Mouse (Mus musculus): ENCODE data around the gene Atp1a1. TPM values are rescaled to one million over a fixed set of nuclear protein-coding genes. Genes with fewer than 3 reads are reported as not detected.

Atp1a1 gene
- polyA plus RNA-seq, 1 experiment from 2014 or later: 121 TPM

- no peaks in the 10 kb centered on the region for H3K4me1 ChIP-seq (replicated peaks; ENCODE audit: control insufficient read depth, insufficient read depth, low read length)
- no peak overlapping the region for H3K4me3 ChIP-seq (ENCODE audit: low read depth, low read length)
- no peak overlapping the region for H3K27ac ChIP-seq (ENCODE audit: low read depth, low read length)
- no peak overlapping the region for H3K9ac ChIP-seq (ENCODE audit: low read length)
- 81% methylated on average over 4 of the region's 4 CpGs for WGBS
- H3K4me2 ChIP-seq (ENCODE audit: low read depth, low read length, severe bottlenecking): no peak overlapping the region
- no peaks in the 10 kb centered on the region for H3K27me3 ChIP-seq (ENCODE audit: control insufficient read depth, insufficient read depth, low read length)
- no peak for DNase-seq (ENCODE audit: low spot score)
- H3K9me3 ChIP-seq (ENCODE audit: control insufficient read depth, low read length): no peaks in the 10 kb centered on the region
- ATAC-seq (replicated peaks; ENCODE audit: low FRiP score): no peak
- no peaks in the 10 kb centered on the region for H3K36me3 ChIP-seq (ENCODE audit: control insufficient read depth, insufficient read depth, low read length)
Observed at GRCm38 (mm10) chr3:101540568-101540967, 63.9 kb downstream of the Atp1a1 start.

- DNase-seq (ENCODE audit: low spot score) (no peak), ATAC-seq (replicated peaks; ENCODE audit: low FRiP score) (no peak)
- no peaks in the 10 kb centered on the region for H3K9me3 ChIP-seq (ENCODE audit: control insufficient read depth, low read length)
- 90% methylated on average over 7 of the region's 7 CpGs for WGBS
- no peak overlapping the region for H3K9ac ChIP-seq (ENCODE audit: low read length)
- H3K4me1 ChIP-seq (replicated peaks; ENCODE audit: control insufficient read depth, insufficient read depth, low read length): no peaks in the 10 kb centered on the region
- no peak overlapping the region for H3K27ac ChIP-seq (ENCODE audit: low read depth, low read length)
- no peaks in the 10 kb centered on the region for H3K27me3 ChIP-seq (ENCODE audit: control insufficient read depth, insufficient read depth, low read length)
- H3K36me3 ChIP-seq (ENCODE audit: control insufficient read depth, insufficient read depth, low read length): no peaks in the 10 kb centered on the region
- H3K4me3 ChIP-seq (ENCODE audit: low read depth, low read length): no peak overlapping the region
- H3K4me2 ChIP-seq (ENCODE audit: low read depth, low read length, severe bottlenecking): no peak overlapping the region
Observed at GRCm38 (mm10) chr3:101536322-101536721, 68.2 kb downstream of the Atp1a1 start.

GRCm38 (mm10) chr3:101534311-101534710 is 70.2 kb downstream of the Atp1a1 start:
- Histone ChIP-seq H3K27ac (ENCODE audit: low read depth, low read length) (no peak overlapping the region), H3K9me3 (ENCODE audit: control insufficient read depth, low read length) (no peaks in the 10 kb centered on the region), H3K4me3 (ENCODE audit: low read depth, low read length) (no peak overlapping the region), H3K9ac (ENCODE audit: low read length) (no peak overlapping the region), H3K27me3 (ENCODE audit: control insufficient read depth, insufficient read depth, low read length) (no peaks in the 10 kb centered on the region), H3K4me1 (replicated peaks; ENCODE audit: control insufficient read depth, insufficient read depth, low read length) (no peaks in the 10 kb centered on the region), H3K36me3 (ENCODE audit: control insufficient read depth, insufficient read depth, low read length) (no peaks in the 10 kb centered on the region), H3K4me2 (ENCODE audit: low read depth, low read length, severe bottlenecking) (no peak overlapping the region)
- ATAC-seq (replicated peaks; ENCODE audit: low FRiP score) (no peak), DNase-seq (ENCODE audit: low spot score) (no peak)
- 93% methylated on average over 9 of the region's 9 CpGs for WGBS

- 89% methylated on average over 2 of the region's 2 CpGs for WGBS
- DNase-seq (ENCODE audit: low spot score) (no peak), ATAC-seq (replicated peaks; ENCODE audit: low FRiP score) (no peak)
- no peak overlapping the region for H3K27ac ChIP-seq (ENCODE audit: low read depth, low read length)
- no peaks in the 10 kb centered on the region for H3K36me3 ChIP-seq (ENCODE audit: control insufficient read depth, insufficient read depth, low read length)
- H3K4me2 ChIP-seq (ENCODE audit: low read depth, low read length, severe bottlenecking): no peak overlapping the region
- H3K27me3 ChIP-seq (ENCODE audit: control insufficient read depth, insufficient read depth, low read length): no peaks in the 10 kb centered on the region
- H3K9me3 ChIP-seq (ENCODE audit: control insufficient read depth, low read length): no peaks in the 10 kb centered on the region
- H3K9ac ChIP-seq (ENCODE audit: low read length): no peak overlapping the region
- H3K4me1 ChIP-seq (replicated peaks; ENCODE audit: control insufficient read depth, insufficient read depth, low read length): no peaks in the 10 kb centered on the region
- H3K4me3 ChIP-seq (ENCODE audit: low read depth, low read length): no peak overlapping the region
Observed at GRCm38 (mm10) chr3:101533373-101533772, 71.1 kb downstream of the Atp1a1 start.

- WGBS: 64% methylated on average over 10 of the region's 10 CpGs
- no peak for ATAC-seq (replicated peaks; ENCODE audit: low FRiP score)
- DNase-seq (ENCODE audit: low spot score): no peak
- H3K9me3 ChIP-seq (ENCODE audit: control insufficient read depth, low read length): no peaks in the 10 kb centered on the region
- H3K9ac ChIP-seq (ENCODE audit: low read length): no peak overlapping the region
- H3K27me3 ChIP-seq (ENCODE audit: control insufficient read depth, insufficient read depth, low read length): no peaks in the 10 kb centered on the region
- H3K4me1 ChIP-seq (replicated peaks; ENCODE audit: control insufficient read depth, insufficient read depth, low read length): no peaks in the 10 kb centered on the region
- no peaks in the 10 kb centered on the region for H3K36me3 ChIP-seq (ENCODE audit: control insufficient read depth, insufficient read depth, low read length)
- H3K27ac ChIP-seq (ENCODE audit: low read depth, low read length): no peak overlapping the region
- no peak overlapping the region for H3K4me3 ChIP-seq (ENCODE audit: low read depth, low read length)
- H3K4me2 ChIP-seq (ENCODE audit: low read depth, low read length, severe bottlenecking): no peak overlapping the region
Observed at GRCm38 (mm10) chr3:101530928-101531327, 73.6 kb downstream of the Atp1a1 start.

DNA sequence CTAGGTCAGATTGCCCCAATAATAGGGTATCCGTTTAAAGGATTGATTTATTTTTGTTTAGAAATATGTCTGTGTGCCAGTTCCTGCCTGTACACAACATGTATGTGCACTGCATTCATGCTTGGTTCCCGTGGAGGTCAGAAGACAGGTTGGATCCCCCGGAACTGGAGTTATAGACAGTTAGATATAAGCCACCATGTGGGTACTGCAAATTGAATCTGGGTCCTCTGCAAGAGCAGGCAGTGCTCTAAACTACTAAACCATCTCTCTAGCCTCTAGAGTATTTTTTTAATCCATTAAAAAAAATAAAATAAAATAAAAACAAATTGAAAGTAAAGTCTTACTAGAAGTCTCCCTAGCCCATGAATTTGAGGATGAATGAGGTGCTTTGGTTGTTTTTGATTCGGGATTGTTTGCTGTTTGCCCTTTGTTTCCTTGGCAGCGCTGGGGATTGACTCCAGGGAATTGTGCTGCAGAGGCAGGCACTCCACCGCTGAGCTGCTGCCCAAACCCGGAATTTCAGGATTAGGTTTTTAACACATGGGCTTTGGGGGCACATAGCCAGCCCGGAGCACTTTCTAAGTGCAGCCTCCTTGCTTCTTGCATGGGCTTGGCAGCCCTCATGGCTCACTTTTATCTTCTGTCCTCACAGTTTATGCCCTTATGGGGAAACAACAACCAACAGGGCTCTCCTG is 75.4 kb downstream of the Atp1a1 start:
- no peaks in the 10 kb centered on the region for H3K36me3 ChIP-seq (ENCODE audit: control insufficient read depth, insufficient read depth, low read length)
- H3K4me3 ChIP-seq (ENCODE audit: low read depth, low read length): no peak overlapping the region
- no peak overlapping the region for H3K27ac ChIP-seq (ENCODE audit: low read depth, low read length)
- DNase-seq (ENCODE audit: low spot score) (no peak), ATAC-seq (replicated peaks; ENCODE audit: low FRiP score) (no peak)
- H3K9me3 ChIP-seq (ENCODE audit: control insufficient read depth, low read length): no peaks in the 10 kb centered on the region
- H3K4me2 ChIP-seq (ENCODE audit: low read depth, low read length, severe bottlenecking): no peak overlapping the region
- no peak overlapping the region; the same call in 1 of the 2 replicates for H3K9ac ChIP-seq (ENCODE audit: low read length)
- H3K4me1 ChIP-seq (replicated peaks; ENCODE audit: control insufficient read depth, insufficient read depth, low read length): no peaks in the 10 kb centered on the region
- WGBS: 25% methylated on average over 8 of the region's 8 CpGs
- H3K27me3 ChIP-seq (ENCODE audit: control insufficient read depth, insufficient read depth, low read length): no peaks in the 10 kb centered on the region

GRCm38 (mm10) chr3:101528157-101528899 is 76.2 kb downstream of the Atp1a1 start:
- Histone ChIP-seq H3K9ac (ENCODE audit: low read length) (no peak overlapping the region), H3K9me3 (ENCODE audit: control insufficient read depth, low read length) (no peaks in the 10 kb centered on the region), H3K4me1 (replicated peaks; ENCODE audit: control insufficient read depth, insufficient read depth, low read length) (no peaks in the 10 kb centered on the region), H3K4me3 (ENCODE audit: low read depth, low read length) (no peak overlapping the region), H3K4me2 (ENCODE audit: low read depth, low read length, severe bottlenecking) (no peak overlapping the region), H3K27ac (ENCODE audit: low read depth, low read length) (no peak overlapping the region), H3K36me3 (ENCODE audit: control insufficient read depth, insufficient read depth, low read length) (no peaks in the 10 kb centered on the region), H3K27me3 (ENCODE audit: control insufficient read depth, insufficient read depth, low read length) (no peaks in the 10 kb centered on the region)
- ATAC-seq (replicated peaks; ENCODE audit: low FRiP score) (no peak), DNase-seq (ENCODE audit: low spot score) (no peak)
- 35% methylated on average over 6 of the region's 8 CpGs for WGBS

GRCm38 (mm10) chr3:101526603-101527002 is 77.9 kb downstream of the Atp1a1 start:
- Histone ChIP-seq H3K9me3 (ENCODE audit: control insufficient read depth, low read length) (no peaks in the 10 kb centered on the region), H3K4me3 (ENCODE audit: low read depth, low read length) (no peak overlapping the region), H3K9ac (ENCODE audit: low read length) (no peak overlapping the region), H3K4me2 (ENCODE audit: low read depth, low read length, severe bottlenecking) (no peak overlapping the region), H3K4me1 (replicated peaks; ENCODE audit: control insufficient read depth, insufficient read depth, low read length) (no peaks in the 10 kb centered on the region), H3K36me3 (ENCODE audit: control insufficient read depth, insufficient read depth, low read length) (no peaks in the 10 kb centered on the region), H3K27me3 (ENCODE audit: control insufficient read depth, insufficient read depth, low read length) (no peaks in the 10 kb centered on the region), H3K27ac (ENCODE audit: low read depth, low read length) (no peak overlapping the region)
- no peak for DNase-seq (ENCODE audit: low spot score)
- no peak for ATAC-seq (replicated peaks; ENCODE audit: low FRiP score)
- WGBS: 86% methylated on average over 11 of the region's 11 CpGs
